Mouse (Mus musculus): ENCODE results near the gene Prr22.

- no peak for TF ChIP-seq EP300 (IDR thresholded peaks at IDR 0.05; ENCODE audit: insufficient read depth, low read depth, low read length)
- TF ChIP-seq POLR2A (IDR thresholded peaks at IDR 0.05; ENCODE audit: insufficient read depth, low read depth, low read length): no peak
- TF ChIP-seq CTCF (IDR thresholded peaks at IDR 0.05): no peak
These were observed 10.8 kb upstream of the Prr22 start for GRCm38 (mm10) chr17:56759261-56759660.
